ENCODE assay signal across 8 mouse cellular contexts in the genomic region with DNA sequence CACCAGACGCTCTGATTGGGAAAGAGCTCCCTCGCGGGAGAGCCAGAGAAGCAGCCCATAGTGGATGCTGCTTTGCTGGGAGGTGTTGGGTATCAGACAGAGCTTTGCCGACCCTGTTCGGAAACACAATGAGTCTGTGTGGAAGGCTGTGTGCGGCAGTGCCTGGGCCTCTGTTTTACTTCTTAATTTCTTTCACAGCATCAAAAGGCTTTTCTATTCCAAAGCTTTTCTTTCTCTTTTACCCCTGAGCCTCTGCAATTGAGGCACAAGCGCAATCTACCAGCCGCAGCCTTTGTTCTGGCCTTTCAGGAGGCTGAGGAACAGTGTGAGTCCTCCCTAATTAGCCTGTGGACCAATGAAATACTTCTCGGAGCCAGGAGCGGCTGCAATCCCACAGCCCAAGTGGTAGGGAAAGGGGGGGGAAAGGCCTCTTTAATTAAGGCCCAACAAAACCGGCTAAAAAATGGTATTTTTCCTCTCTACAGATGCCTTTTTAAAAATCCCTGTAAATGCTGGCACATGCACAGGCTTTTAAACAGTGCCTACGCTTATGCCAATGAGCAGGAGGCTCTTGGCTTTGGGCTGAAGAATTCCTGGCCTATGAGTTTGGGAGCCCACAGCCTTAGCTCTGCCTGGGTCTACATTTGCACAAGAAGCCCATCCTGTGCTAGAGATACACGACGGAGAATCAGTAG.
DNase-seq lines count a peak whose midpoint lies in the region; ATAC-seq lines count a peak whose summit lies in the region.

No protein-coding gene starts in this region.

- DNase-seq in kidney, postnatal 10 days, result peak; percentile 20
- no peak for DNase-seq in kidney, postnatal 14 days
- DNase-seq in hindbrain, embryonic 11.5 days (ENCODE audit: low spot score), result peak; percentile 76
- peak; percentile 28 for DNase-seq in left cerebral cortex, postnatal 36 days (ENCODE audit: low spot score in 2 of 2)
- DNase-seq in retina, postnatal 1 day, result peak; percentile 86
- DNase-seq in B cell, adult 2 months, result no peak

- 5% methylated on average over 14 of the region's 14 CpGs for WGBS in embryonic facial prominence, embryonic 12.5 days
- 5% methylated on average over 14 of the region's 14 CpGs for WGBS in hindbrain, embryonic 11.5 days
- 32% methylated on average over 14 of the region's 14 CpGs for WGBS in liver, embryonic 12.5 days (ENCODE audit: insufficient replicate concordance)

- H3K27me3 ChIP-seq in embryonic facial prominence, embryonic 12.5 days, result no peaks in the 10 kb centered on the region
- no peaks in the 10 kb centered on the region for H3K27me3 ChIP-seq in hindbrain, embryonic 11.5 days (ENCODE audit: control insufficient read depth, insufficient read depth, low read length)
- H3K27me3 ChIP-seq in liver, embryonic 12.5 days (replicated peaks), result no peaks in the 10 kb centered on the region

- H3K4me2 ChIP-seq in embryonic facial prominence, embryonic 12.5 days (replicated peaks), result peak overlapping the region; percentile 35
- H3K4me2 ChIP-seq in hindbrain, embryonic 11.5 days (replicated peaks; ENCODE audit: low read depth, low read length), result peak overlapping the region; percentile 9; the same call in 1 of the 2 replicates
- no peak overlapping the region for H3K4me2 ChIP-seq in liver, embryonic 12.5 days

- H3K36me3 ChIP-seq in embryonic facial prominence, embryonic 12.5 days, result no peaks in the 10 kb centered on the region
- H3K36me3 ChIP-seq in hindbrain, embryonic 11.5 days (ENCODE audit: control insufficient read depth, insufficient read depth, low read length), result no peaks in the 10 kb centered on the region
- H3K36me3 ChIP-seq in liver, embryonic 12.5 days, result no peaks in the 10 kb centered on the region

- H3K4me3 ChIP-seq in embryonic facial prominence, embryonic 12.5 days, result no peak overlapping the region
- H3K4me3 ChIP-seq in hindbrain, embryonic 11.5 days (ENCODE audit: low read depth, low read length), result no peak overlapping the region
- no peak overlapping the region for H3K4me3 ChIP-seq in liver, embryonic 12.5 days

- H3K4me1 ChIP-seq in embryonic facial prominence, embryonic 12.5 days, result peaks cover 14% of the 10 kb centered on the region
- peaks cover 3% of the 10 kb centered on the region for H3K4me1 ChIP-seq in hindbrain, embryonic 11.5 days (replicated peaks; ENCODE audit: control insufficient read depth, insufficient read depth, low read length)
- H3K4me1 ChIP-seq in liver, embryonic 12.5 days, result no peaks in the 10 kb centered on the region

- H3K27ac ChIP-seq in embryonic facial prominence, embryonic 12.5 days, result peak overlapping the region; percentile 58; the same call in 1 of the 2 replicates
- peak overlapping the region; percentile 76 for H3K27ac ChIP-seq in hindbrain, embryonic 11.5 days (ENCODE audit: low read depth, low read length)
- H3K27ac ChIP-seq in liver, embryonic 12.5 days, result no peak overlapping the region

- intact Hi-C loops in left cerebral cortex, postnatal 36 days (cut with DNase I), result no loop called here

- peak overlapping the region; percentile 28; the same call in 1 of the 2 replicates for H3K9ac ChIP-seq in embryonic facial prominence, embryonic 12.5 days
- peak overlapping the region; percentile 25; the same call in 1 of the 2 replicates for H3K9ac ChIP-seq in hindbrain, embryonic 11.5 days (ENCODE audit: low read depth, low read length)
- H3K9ac ChIP-seq in liver, embryonic 12.5 days, result no peak overlapping the region

- H3K9me3 ChIP-seq in embryonic facial prominence, embryonic 12.5 days, result no peaks in the 10 kb centered on the region
- no peaks in the 10 kb centered on the region for H3K9me3 ChIP-seq in hindbrain, embryonic 11.5 days (ENCODE audit: control insufficient read depth, low read length)
- H3K9me3 ChIP-seq in liver, embryonic 12.5 days (replicated peaks), result no peaks in the 10 kb centered on the region

- peak; percentile 87 for ATAC-seq in embryonic facial prominence, embryonic 12.5 days (ENCODE audit: insufficient number of reproducible peaks, insufficient read depth, low FRiP score, low TSS enrichment)
- peak; percentile 96 for ATAC-seq in hindbrain, embryonic 11.5 days (ENCODE audit: low FRiP score)
- ATAC-seq in liver, embryonic 12.5 days, result no peak

Comparison
In these comparisons a context has a peak if more than half of its experiments do, and no peak if none do; other contexts are left out.
1. DNase-seq: peak in kidney, postnatal 10 days (single experiment), hindbrain, embryonic 11.5 days (single experiment), left cerebral cortex, postnatal 36 days (2 of 2) and retina, postnatal 1 day (single experiment); none in kidney, postnatal 14 days (single experiment) and B cell, adult 2 months (0 of 2).